Mouse (Mus musculus) lung, embryonic 16.5 days (tissue): ENCODE data around the gene Arhgdib. TPM values are rescaled to one million over a fixed set of nuclear protein-coding genes. Genes with fewer than 3 reads are reported as not detected.

Source experiments
- ATAC-seq: fragments of 200-750 bp; cut with Nextera tagmentation; 2 replicates; pipeline ENCODE4 v1.8.0; 2017; ENCODE audit warnings: low read depth, mild to moderate bottlenecking, moderate library complexity
- H3K27ac ChIP-seq: fragments of 300-500 bp; sonication (generic); 2 replicates; pipeline ENCODE4 v1.5.1; 2014; ENCODE audit warnings: mild to moderate bottlenecking, control low read depth, low read length
- H3K27me3 ChIP-seq: fragments of 300-500 bp; sonication (generic); 2 replicates; pipeline ENCODE4 v1.6.1; 2014; ENCODE audit warnings: low read depth, low read length, mixed read lengths; ENCODE audit not compliant: control insufficient read depth, insufficient read depth
- H3K36me3 ChIP-seq: fragments of 300-500 bp; sonication (generic); 2 replicates; pipeline ENCODE4 v1.6.1; 2014; ENCODE audit warnings: low read length; ENCODE audit not compliant: control insufficient read depth, insufficient read depth
- H3K4me1 ChIP-seq: fragments of 300-500 bp; sonication (generic); replicated peaks from 2 replicates; pipeline ENCODE4 v1.6.1; 2014; ENCODE audit warnings: low read length, mixed read lengths; ENCODE audit not compliant: control insufficient read depth, insufficient read depth
- H3K4me2 ChIP-seq: fragments of 300-500 bp; sonication (generic); 2 replicates; pipeline ENCODE4 v1.6.1; 2014; ENCODE audit warnings: low read depth, low read length, control low read depth
- H3K4me3 ChIP-seq: fragments of 300-500 bp; sonication (generic); 2 replicates; pipeline ENCODE4 v1.5.1; 2014; ENCODE audit warnings: mild to moderate bottlenecking, low read length, control low read depth
- H3K9ac ChIP-seq: fragments of 300-500 bp; sonication (generic); 2 replicates; pipeline ENCODE4 v1.6.1; 2014; ENCODE audit warnings: low read length, control low read depth
- H3K9me3 ChIP-seq: fragments of 300-500 bp; sonication (generic); 2 replicates; pipeline ENCODE4 v1.6.1; 2016; ENCODE audit warnings: low read length; ENCODE audit not compliant: control insufficient read depth
- WGBS: fragments of 180-500 bp; shearing (Covaris S2); extraction: QIAGEN DNeasy Blood & Tissue Kit; methylation state at CpG from one replicate; pipeline ENCODE4 v1.1.7; 2014; 5-methylcytosine and 5-hydroxymethylcytosine counted together
- polyA plus RNA-seq: library from polyadenylated mRNA; unstranded; fragments of >200 nt; fragmentation: Nextera tagmentation; extraction: Ambion mirVana; gene quantifications from 2 replicates; pipeline ENCODE4 v1.2.1, GENCODE M21; 2015

Gene Arhgdib
- polyA plus RNA-seq: 85.2 and 98.2 TPM in 2 replicates

GRCm38 (mm10) chr6:136941051-136942021, at the start of gene Arhgdib:
Gene Arhgdib (minus strand): TSS chr6:136941899.
- peak within 1 kb of the TSS; percentile 31 for H3K4me3 ChIP-seq
- no peaks in the 10 kb centered on the region for H3K9me3 ChIP-seq
- H3K36me3 ChIP-seq: no peaks in the 10 kb centered on the region
- 16% methylated on average over 12 of the region's 12 CpGs for WGBS
- H3K9ac ChIP-seq: peak within 1 kb of the TSS; percentile 50
- H3K4me1 ChIP-seq: peaks cover 20% of the 10 kb centered on the region
- peak within 1 kb of the TSS; percentile 39 for H3K4me2 ChIP-seq
- ATAC-seq: peak; percentile 74
- H3K27me3 ChIP-seq: no peaks in the 10 kb centered on the region
- H3K27ac ChIP-seq: peak within 1 kb of the TSS; percentile 94

- no peak overlapping the region for H3K4me3 ChIP-seq
- H3K9ac ChIP-seq: no peak overlapping the region
- no peaks in the 10 kb centered on the region for H3K9me3 ChIP-seq
- no peaks in the 10 kb centered on the region for H3K36me3 ChIP-seq
- 33% methylated on average over 8 of the region's 8 CpGs for WGBS
- ATAC-seq: no peak
- no peaks in the 10 kb centered on the region for H3K27me3 ChIP-seq
- no peak overlapping the region for H3K4me2 ChIP-seq
- no peak overlapping the region for H3K27ac ChIP-seq
- no peaks in the 10 kb centered on the region; the same call in 1 of the 2 replicates for H3K4me1 ChIP-seq
Observed at GRCm38 (mm10) chr6:136990557-136990956, 48.9 kb upstream of the Arhgdib start.

- no peaks in the 10 kb centered on the region; the same call in 1 of the 2 replicates for H3K4me1 ChIP-seq
- H3K36me3 ChIP-seq: no peaks in the 10 kb centered on the region
- peak overlapping the region; percentile 47 for H3K4me2 ChIP-seq
- peak overlapping the region; percentile 15 for H3K4me3 ChIP-seq
- 24% methylated on average over 11 of the region's 11 CpGs for WGBS
- no peak overlapping the region for H3K27ac ChIP-seq
- H3K9ac ChIP-seq: no peak overlapping the region
- ATAC-seq: peak; percentile 47
- H3K9me3 ChIP-seq: no peaks in the 10 kb centered on the region
- H3K27me3 ChIP-seq: no peaks in the 10 kb centered on the region
Observed at GRCm38 (mm10) chr6:136989824-136990497, 48.3 kb upstream of the Arhgdib start.

- Histone ChIP-seq H3K36me3 (no peaks in the 10 kb centered on the region), H3K9ac (no peak overlapping the region), H3K4me3 (no peak overlapping the region), H3K4me1 (no peaks in the 10 kb centered on the region; the same call in 1 of the 2 replicates), H3K4me2 (no peak overlapping the region), H3K27me3 (no peaks in the 10 kb centered on the region), H3K9me3 (no peaks in the 10 kb centered on the region), H3K27ac (no peak overlapping the region)
- ATAC-seq: no peak
- WGBS: 89% methylated on average over 7 of the region's 7 CpGs
Observed at GRCm38 (mm10) chr6:136988536-136989060, 46.9 kb upstream of the Arhgdib start.

GRCm38 (mm10) chr6:136986718-136987117, 45.0 kb upstream of the Arhgdib start:
- Histone ChIP-seq H3K9ac (no peak overlapping the region), H3K27ac (no peak overlapping the region), H3K4me2 (no peak overlapping the region), H3K27me3 (no peaks in the 10 kb centered on the region), H3K9me3 (no peaks in the 10 kb centered on the region), H3K36me3 (no peaks in the 10 kb centered on the region), H3K4me1 (no peaks in the 10 kb centered on the region; the same call in 1 of the 2 replicates), H3K4me3 (no peak overlapping the region)
- no peak for ATAC-seq
- WGBS: 49% methylated on average over 11 of the region's 11 CpGs

GRCm38 (mm10) chr6:136986019-136986418, 44.3 kb upstream of the Arhgdib start:
- no peak for ATAC-seq
- WGBS: 23% methylated on average over 13 of the region's 13 CpGs
- H3K9me3 ChIP-seq: no peaks in the 10 kb centered on the region
- H3K36me3 ChIP-seq: no peaks in the 10 kb centered on the region
- no peaks in the 10 kb centered on the region; the same call in 1 of the 2 replicates for H3K4me1 ChIP-seq
- H3K4me3 ChIP-seq: no peak overlapping the region
- no peaks in the 10 kb centered on the region for H3K27me3 ChIP-seq
- no peak overlapping the region for H3K4me2 ChIP-seq
- no peak overlapping the region for H3K9ac ChIP-seq
- no peak overlapping the region for H3K27ac ChIP-seq

GRCm38 (mm10) chr6:136983201-136983600, 41.5 kb upstream of the Arhgdib start:
- H3K4me3 ChIP-seq: no peak overlapping the region
- no peaks in the 10 kb centered on the region for H3K9me3 ChIP-seq
- no peak overlapping the region for H3K9ac ChIP-seq
- H3K4me2 ChIP-seq: no peak overlapping the region
- 69% methylated on average over 7 of the region's 7 CpGs for WGBS
- H3K27me3 ChIP-seq: no peaks in the 10 kb centered on the region
- H3K27ac ChIP-seq: no peak overlapping the region
- H3K4me1 ChIP-seq: peaks cover 6% of the 10 kb centered on the region
- ATAC-seq: no peak
- no peaks in the 10 kb centered on the region for H3K36me3 ChIP-seq

- 65% methylated on average over 6 of the region's 6 CpGs for WGBS
Observed at GRCm38 (mm10) chr6:136982581-136982980, 40.9 kb upstream of the Arhgdib start.

GRCm38 (mm10) chr6:136980331-136980746, 38.6 kb upstream of the Arhgdib start:
- Histone ChIP-seq H3K4me3 (no peak overlapping the region), H3K9me3 (no peaks in the 10 kb centered on the region), H3K27ac (peak overlapping the region; percentile 67), H3K4me1 (peaks cover 6% of the 10 kb centered on the region), H3K4me2 (no peak overlapping the region), H3K9ac (peak overlapping the region; percentile 57; the same call in 1 of the 2 replicates), H3K36me3 (no peaks in the 10 kb centered on the region), H3K27me3 (no peaks in the 10 kb centered on the region)
- peak; percentile 84 for ATAC-seq
- 7% methylated on average over 3 of the region's 3 CpGs for WGBS

More at GRCm38 (mm10) chr6:136982581-136982980, 40.9 kb upstream of the Arhgdib start:
- H3K36me3 ChIP-seq: no peaks in the 10 kb centered on the region
- H3K9ac ChIP-seq: no peak overlapping the region
- no peak for ATAC-seq
- peaks cover 6% of the 10 kb centered on the region for H3K4me1 ChIP-seq
- H3K9me3 ChIP-seq: no peaks in the 10 kb centered on the region
- H3K27ac ChIP-seq: no peak overlapping the region
- H3K4me2 ChIP-seq: no peak overlapping the region
- no peaks in the 10 kb centered on the region for H3K27me3 ChIP-seq
- H3K4me3 ChIP-seq: no peak overlapping the region
